Mouse (Mus musculus): ENCODE measurements around the gene Bsn.
"Not testable (repeated sequence)": the region's sequence is repeated elsewhere in the genome, so short reads cannot be mapped to it uniquely, and the experiment has no call there.

The Bsn gene

DNA sequence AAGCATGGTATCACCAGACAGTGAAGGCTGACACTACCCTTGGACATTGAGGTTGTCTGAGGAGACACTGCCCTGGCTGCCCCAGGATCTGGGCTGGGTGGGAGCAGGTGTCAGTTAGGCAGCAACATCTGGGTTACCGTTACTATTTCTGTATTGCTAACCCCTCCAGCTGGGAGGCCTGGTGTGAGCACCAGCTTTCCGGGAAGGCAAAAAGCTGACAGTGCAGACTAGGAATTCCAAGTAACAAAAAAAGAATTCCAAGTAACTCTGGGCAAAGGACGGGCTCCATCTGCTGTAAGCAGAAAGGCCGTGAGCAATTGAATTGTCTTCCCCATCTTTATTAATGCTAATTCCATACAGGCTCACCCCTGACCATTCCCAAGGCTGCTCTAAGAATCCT is 8.4 kb upstream of the Bsn start:
- no peak for ATAC-seq (ENCODE audit: insufficient number of reproducible peaks, low FRiP score, low TSS enrichment)

DNA sequence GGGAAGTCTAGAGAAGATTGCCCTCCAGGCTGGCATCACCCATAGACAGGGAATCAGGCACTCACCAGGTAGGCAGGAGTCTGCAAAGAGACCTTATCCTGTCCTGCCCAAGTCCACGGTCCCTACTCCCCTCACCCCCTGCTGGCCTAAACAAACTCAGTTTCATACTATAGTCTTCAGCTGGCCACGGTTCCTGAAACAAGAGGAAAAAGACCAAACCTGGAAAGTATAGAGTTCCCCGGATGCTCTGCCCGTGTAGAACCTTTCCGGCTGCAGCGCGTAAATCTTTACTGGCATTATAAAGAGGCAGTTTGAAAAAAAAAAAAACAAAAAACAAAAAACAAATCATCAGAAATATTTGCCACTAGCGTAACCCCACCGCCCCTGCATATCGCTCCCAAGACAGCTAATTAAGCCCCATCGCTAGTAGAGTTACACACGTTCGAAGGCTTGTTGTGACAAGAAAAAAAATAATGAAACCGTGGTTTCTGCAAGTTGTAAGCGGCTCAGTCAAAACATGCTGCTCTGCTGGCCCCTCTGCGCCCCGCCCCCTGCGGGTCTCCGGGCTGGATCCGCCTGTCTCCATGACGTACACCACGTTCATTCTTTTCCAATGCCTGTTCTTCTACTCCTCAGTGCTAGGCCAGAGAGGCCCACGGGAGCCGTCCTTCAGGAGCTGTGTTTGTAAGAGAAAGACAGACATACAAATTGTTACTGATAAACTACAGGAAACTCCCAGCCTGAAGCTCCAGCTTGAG is 6.9 kb upstream of the Bsn start:
- ATAC-seq (ENCODE audit: insufficient number of reproducible peaks, low FRiP score, low TSS enrichment) = no peak

DNA sequence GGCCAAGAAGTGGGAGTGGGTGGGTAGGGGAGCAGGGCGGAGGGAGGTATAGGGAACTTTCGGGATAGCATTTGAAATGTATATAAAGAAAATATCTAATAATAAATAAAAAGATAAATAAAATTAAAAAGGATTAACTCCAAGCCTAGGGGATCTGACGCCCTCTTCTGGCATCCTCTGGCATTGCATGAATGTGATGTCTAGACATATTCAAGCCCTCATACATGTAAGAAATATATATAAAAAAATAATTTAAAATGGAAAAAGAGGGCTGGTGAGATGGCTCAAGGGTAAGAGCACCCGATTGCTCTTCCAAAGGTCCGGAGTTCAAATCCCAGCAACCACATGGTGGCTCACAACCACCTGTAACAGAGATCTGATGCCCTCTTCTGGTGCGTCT is 6.0 kb upstream of the Bsn start:
- ATAC-seq (ENCODE audit: insufficient number of reproducible peaks, low FRiP score, low TSS enrichment) = not testable (repeated sequence)

DNA sequence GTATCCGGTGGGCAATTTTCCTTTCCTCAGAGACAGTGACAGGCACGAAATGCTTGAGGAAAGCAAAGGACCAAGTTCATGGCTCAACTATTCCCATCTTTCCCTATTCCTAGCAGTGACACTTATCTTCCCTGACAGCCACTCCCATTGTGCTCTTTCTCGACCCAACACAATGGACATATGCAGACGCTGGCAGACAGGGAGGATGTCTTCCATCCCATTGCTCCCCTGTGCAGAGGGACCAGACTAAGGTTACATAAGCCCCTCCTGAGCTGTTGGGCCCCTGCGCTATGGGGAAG is 747 bp downstream of the Bsn start:
- ATAC-seq (ENCODE audit: insufficient number of reproducible peaks, low FRiP score, low TSS enrichment) = peak; percentile 52; the same call in 1 of the 2 replicates

DNA sequence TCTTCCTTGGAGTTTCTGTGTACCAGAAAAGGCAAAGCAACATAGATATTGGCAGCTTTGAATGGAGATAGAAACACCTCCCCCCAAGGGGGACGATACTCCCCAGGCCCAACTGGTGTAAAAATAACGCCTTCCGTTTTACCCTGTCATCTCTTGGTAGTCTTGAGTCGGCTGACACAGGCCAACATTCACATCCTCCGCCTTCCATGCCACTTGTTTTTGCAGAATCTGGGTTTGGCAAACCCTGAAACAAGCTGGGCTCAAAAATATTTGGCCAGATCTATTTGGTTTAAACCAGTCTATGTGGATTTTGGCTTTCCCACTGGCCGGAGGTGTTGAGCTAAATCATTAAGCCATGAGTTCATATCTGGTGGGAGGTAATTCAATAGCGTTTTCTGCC is 1.2 kb downstream of the Bsn start:
- no peak for ATAC-seq (ENCODE audit: insufficient number of reproducible peaks, low FRiP score, low TSS enrichment)

DNA sequence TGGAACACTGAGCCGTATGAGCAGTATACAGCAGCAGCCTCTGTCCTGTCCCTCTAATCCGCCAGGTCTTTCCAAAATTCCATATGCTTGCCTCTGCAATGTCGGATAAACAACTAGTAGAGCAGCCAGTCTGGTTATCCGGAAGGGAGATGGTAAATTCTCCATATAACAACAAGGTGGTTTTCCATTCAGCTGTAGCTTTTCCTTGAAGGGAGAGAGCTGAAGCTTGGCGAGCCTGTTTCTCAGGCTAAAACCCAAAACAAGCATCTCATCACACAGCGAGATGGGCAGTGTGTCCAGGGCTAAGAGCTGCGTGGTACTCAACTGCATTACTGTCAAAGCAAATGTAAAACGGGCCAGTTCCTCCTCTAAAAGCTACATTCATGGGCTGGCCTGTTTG is 1.7 kb downstream of the Bsn start:
- ATAC-seq (ENCODE audit: insufficient number of reproducible peaks, low FRiP score, low TSS enrichment) = no peak

DNA sequence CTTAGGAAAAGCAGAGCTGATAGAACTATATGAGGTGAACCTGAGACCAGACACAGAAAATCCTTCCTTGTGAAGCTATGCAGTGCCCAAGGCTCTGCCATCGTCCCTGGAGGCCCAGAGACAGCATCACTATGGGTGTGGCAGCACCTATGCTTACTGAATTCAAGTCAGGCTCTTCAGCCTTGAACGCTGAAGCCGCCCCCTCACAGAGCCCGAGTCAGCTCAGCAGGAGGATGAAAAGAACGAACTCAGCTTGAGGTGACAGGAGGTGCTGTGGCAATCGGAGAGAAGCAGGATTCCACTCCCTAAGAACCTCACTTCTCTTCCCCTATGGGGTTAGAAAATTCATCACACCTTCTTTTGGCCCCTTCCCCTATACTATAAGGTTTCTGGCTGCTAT is 2.6 kb downstream of the Bsn start:
- ATAC-seq (ENCODE audit: insufficient number of reproducible peaks, low FRiP score, low TSS enrichment) = no peak

DNA sequence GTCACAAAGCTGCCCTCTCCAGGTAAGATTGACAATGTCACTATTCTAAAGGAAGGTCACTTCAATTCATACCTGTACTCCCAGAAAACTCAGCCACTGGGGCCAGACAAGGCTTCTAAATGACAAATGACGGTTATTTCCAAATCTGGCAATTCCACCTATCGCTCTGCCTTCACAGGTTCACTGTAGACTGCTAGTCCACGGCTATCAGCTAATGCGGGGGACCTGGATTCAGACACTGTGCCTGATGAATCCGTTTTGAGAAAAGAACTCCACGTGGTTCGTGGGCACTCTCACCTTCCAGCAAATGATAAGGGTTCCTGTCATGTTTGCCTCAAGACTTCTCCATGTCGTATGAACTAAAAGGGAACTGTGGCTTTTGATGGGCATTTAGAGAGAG is 4.4 kb downstream of the Bsn start:
- no peak for ATAC-seq (ENCODE audit: insufficient number of reproducible peaks, low FRiP score, low TSS enrichment)

DNA sequence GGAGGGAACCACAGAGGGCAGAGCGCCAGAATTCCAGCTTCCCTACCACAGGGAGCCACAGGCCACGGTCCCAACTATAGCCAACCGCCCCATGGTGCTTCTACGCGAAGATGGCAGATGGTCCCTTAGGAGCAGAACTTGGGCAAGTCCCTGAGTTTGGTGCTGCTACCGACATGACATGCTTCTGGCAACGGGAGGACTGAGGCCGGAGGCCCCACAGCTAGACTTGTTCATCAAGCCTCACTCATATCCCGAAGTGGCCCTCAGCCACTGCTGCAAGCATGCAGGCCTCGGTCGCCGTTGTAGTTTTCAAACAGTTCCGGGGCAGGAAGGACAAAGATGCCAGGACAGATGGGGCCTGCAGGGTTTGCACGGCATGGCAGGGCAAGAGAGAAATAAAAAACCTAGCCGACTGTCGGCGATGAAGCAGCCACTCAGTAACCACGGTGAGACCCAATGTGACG is 6.6 kb downstream of the Bsn start:
- peak; percentile 26; the same call in 1 of the 2 replicates for ATAC-seq (ENCODE audit: insufficient number of reproducible peaks, low FRiP score, low TSS enrichment)

DNA sequence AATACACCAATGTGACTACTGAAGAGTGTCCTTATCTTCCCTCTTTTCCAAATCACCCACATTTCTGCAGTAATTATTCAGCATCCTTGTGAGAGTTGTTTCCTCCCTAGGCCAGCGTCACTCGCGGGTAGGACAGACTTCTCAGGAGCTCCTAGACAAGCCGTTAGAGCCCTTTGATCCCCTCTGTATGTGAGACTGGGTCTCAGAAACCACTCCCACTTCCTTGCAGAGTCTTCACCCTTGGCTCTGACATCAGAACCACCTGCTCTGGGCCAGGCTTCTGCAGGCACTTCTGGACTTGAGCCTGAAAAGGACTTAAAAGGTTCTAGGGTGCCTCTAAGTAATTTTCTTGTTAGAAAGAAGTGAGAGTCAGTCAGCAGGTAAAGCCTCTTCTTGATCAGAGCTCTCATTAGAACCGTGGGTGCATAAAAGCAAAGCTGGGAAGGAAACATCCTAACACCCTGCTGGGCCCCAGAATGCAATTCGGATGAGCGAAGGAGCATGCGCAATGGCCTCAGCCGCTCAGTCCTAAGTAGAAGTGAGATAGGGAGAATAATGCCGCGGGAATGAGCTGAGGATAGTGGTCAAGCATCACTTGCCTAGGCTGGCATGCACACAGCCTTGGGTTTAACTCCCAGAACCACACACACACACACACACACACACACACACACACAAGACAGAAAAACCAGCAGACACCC is 7.2 kb downstream of the Bsn start:
- no peak for ATAC-seq (ENCODE audit: insufficient number of reproducible peaks, low FRiP score, low TSS enrichment)

DNA sequence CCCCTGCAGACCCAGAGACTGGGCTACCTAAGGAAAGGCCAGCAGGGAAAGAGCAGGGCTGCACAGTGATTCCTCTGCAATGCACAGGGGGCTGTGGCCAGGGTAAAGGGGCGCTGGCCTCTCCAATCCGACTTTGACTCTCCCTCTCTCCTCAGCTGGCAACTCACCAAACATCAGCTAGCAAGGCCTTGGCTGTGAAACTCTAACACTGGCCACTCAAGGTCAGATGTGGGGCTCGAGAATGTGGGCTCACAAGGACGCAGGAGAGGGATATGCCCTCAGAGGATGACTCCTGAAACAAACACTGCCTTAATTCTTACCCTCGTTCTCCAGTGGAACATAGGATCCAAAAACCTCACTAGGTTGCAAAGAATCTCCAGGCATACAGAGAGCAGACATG is 11.8 kb downstream of the Bsn start:
- ATAC-seq (ENCODE audit: insufficient number of reproducible peaks, low FRiP score, low TSS enrichment) = no peak

DNA sequence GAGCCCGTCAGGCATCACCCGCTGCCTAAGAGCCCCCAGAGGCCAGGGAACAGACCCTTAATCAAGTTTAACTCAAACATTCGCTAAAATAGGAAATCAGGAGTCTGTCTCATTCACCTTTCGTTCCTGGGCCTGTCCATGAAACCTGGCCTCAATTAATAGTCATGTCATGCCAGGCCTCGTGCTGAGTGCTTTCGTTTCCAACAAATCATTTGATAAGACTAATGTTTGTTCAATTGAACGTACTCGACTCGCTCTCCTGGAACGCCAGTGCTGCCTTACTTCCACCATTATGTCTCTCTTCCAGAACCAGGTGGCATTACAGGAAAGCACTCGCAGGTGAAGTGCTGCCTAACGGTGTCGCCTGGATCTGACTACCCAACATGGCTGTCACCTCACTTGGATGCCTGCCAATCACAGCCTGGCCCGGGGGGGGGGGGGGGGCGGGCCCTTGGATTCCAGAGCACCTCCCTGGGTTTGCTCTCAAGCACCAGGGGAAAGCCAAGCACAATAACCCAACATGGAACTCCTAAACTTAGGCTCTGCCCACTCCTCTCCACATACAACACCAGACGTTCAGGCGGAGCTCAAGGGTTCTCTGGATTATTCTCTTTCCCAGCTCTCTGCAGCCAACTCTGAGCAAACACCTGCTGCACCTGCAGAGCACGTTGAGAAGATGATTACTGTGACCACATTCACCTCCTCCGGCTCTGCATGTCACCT is 14.9 kb downstream of the Bsn start:
- ATAC-seq (ENCODE audit: insufficient number of reproducible peaks, low FRiP score, low TSS enrichment) = no peak

DNA sequence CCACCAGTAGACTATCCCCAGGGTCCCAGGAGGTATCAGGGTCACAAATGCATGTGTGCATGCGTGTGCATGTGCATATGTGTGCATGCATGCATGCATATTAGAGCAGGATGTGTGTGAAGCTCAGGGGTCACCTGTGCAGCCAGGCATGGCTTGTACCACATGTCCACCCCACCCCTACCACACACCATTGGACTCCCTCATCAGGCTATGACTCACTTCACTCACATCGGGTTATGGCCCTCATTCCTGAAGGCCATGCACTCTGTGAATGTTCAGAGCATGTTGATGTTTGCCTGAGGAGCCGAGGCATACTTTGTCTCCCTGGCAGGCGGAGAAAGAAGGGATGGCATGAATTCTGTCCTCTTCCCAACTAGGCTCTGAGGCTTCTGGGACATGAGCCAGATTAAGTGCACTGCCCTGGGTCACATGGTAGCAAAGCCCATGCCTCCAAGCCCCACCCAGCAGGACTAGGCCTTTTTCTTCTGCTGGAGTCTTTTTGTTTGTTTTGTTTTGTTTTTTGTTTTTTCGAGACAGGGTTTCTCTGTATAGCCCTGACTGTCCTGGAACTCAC is 17.3 kb downstream of the Bsn start:
- ATAC-seq (ENCODE audit: insufficient number of reproducible peaks, low FRiP score, low TSS enrichment) = no peak; the same call in 1 of the 2 replicates

DNA sequence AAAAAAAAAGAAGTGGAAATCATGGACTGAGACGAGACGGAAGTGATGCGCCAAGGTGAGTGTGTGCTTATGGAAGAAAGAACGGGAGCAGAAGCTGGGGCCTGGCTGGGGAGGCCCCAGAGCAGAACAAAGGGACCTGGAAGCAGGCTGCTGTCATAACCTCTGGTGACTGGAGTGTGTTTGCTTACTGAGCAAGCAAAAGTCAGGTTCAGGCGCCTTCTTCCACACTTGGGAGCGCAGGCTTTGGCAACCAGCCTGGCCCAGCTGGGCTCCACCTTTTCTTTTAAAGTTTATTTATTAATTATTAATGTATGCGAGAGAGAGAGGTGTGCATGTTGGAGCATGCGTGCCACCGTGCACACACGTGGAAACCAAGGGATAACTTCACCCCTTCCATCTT is 20.4 kb downstream of the Bsn start:
- ATAC-seq (ENCODE audit: insufficient number of reproducible peaks, low FRiP score, low TSS enrichment) = no peak

DNA sequence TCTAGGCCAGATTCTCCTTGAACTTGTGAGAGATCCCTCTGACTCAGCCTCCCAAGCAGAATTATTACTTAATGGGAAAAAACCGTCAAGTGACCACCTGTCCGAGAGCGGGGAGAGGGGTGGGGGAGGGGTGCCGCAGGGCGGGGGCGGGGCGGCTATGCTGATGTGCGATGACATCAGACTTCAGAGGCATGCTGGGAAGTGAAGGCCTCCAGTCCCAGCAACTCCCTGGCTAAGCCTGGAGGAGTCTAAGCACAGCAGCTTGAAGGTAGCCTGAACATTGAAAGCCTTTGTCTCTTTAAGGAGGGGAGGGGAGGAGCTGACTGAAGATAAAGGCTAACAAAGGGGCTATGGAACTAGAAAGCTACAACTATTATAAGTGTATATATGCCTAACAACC is 25.0 kb downstream of the Bsn start:
- ATAC-seq (ENCODE audit: insufficient number of reproducible peaks, low FRiP score, low TSS enrichment) = no peak

DNA sequence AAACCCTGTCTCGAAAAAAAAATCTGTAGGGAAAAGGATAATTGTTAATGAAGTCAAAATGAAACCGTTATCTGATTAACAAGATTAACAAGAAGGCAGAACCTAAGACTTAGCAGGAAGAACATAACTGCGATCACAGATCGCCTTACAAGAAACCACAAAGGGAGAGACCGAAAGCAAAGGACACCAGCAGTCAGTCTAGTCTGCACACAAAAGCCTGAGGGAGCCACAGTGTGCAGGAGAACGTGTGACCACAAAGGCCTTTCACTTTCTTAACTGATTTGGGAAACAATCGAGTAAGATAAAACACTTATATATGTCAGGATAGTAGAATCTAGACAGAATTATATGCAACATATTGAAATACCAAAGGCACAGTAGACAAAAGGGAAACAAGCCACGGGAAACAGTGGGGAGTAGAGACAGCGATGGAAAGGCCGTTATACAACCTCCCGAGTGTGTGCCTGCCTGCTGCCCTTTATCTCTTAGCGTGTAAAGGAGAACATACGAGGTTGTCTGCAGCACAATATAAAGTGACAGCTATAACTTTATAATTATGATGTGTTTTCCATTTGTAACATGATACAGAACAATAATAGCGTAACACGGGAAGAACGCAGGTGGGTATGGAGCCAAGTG is 26.4 kb downstream of the Bsn start:
- ATAC-seq (ENCODE audit: insufficient number of reproducible peaks, low FRiP score, low TSS enrichment) = no peak; the same call in 1 of the 2 replicates

DNA sequence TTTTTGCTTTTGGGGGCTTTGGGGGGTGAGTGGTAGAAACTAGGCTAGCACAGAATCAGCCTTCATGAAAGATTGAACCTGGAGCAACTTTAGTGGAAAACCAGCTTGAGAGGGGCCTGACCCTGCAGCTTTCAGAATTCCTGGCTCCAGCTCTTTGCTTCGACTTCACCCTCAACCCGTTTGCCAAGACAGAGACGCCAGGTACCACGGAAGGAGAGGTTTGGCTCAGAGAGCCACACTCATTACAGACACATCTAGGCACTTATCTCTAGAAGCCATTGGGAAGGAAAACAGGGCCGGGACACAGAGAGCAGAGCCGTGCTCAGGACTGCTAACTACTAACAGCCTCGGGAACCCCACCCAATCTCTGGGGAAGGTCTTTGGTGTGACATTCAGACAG is 32.3 kb downstream of the Bsn start:
- ATAC-seq (ENCODE audit: insufficient number of reproducible peaks, low FRiP score, low TSS enrichment) = no peak

DNA sequence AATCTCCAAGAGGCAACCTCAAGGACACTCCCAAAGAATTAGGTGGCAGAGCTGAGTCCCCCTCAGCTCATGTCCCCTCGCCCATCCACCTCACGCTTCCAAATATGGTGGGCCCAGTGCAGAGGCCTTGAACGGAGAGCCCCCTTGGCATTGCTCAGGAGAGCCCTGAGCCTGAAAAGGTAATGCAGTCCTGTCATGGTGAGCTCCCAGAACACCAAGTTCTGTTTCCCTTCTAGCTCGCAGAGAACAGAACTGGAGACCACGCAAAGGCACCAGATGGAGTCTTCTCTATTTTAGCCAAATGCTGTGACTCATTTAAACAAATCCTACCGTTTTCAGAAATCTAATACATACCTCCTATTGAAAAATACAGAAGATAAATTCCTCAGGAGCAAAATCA is 32.7 kb downstream of the Bsn start:
- ATAC-seq (ENCODE audit: insufficient number of reproducible peaks, low FRiP score, low TSS enrichment) = no peak

DNA sequence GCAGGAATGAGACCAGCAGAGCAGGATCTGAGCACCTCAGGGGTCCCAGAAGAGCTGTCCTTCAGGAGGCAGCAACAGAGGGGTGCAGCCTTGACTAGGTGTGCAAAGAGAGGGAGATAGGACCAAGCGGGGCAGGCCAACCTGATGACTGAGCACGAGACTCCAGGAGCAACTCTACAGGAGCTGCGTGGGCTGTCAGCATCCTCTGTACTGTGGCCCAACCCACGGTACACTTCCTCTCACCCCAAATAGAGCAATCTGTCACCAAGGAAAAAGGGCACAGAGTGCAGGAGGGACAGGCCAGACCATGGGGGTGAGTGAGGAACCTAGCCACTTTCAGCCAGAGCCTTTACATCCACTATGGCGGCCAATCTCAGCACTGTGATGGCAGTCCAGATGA is 33.4 kb downstream of the Bsn start:
- ATAC-seq (ENCODE audit: insufficient number of reproducible peaks, low FRiP score, low TSS enrichment) = peak; percentile 53; the same call in 1 of the 2 replicates

DNA sequence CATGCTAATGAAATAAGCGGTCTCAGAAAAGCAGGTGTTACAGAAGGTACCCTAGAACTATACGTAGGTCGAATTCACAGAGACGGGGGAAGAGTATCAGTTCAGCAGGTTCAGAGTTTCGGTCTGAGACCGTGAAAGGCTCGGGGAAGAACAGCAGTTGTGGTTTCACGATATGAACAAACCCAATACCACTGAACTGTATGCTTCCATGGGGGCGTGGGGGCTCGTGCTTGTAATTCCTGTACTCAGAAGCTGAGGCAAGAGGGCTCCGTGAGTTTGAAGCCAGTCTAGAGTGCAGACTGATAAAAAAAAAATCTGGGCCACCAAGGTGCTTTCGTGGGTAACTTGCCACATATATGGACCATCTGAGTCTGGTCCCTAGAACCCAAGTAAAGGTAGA is 35.4 kb downstream of the Bsn start:
- ATAC-seq (ENCODE audit: insufficient number of reproducible peaks, low FRiP score, low TSS enrichment) = no peak

Data from cerebellum, adult (tissue).